Mouse (Mus musculus): ENCODE measurements at regions not wholly inside any gene's neighbourhood (a gene's known extent, or its start where the extent isn't known, plus 50 kb on each side); places are given as distances from the start of the nearest gene placed in this dataset.

- no peak overlapping the region for H3K4me3 ChIP-seq
- H3K27me3 ChIP-seq (ENCODE audit: control insufficient read depth, insufficient read depth, insufficient read length), result no peaks in the 10 kb centered on the region
- no peak overlapping the region for H3ac ChIP-seq (ENCODE audit: control insufficient read depth, insufficient read length)
- no peaks in the 10 kb centered on the region for H3K79me2 ChIP-seq (ENCODE audit: control insufficient read depth, insufficient read depth)
- H3K4me2 ChIP-seq (ENCODE audit: low read depth), result no peak overlapping the region
- TF ChIP-seq MYOG (IDR thresholded peaks at IDR 0.05; ENCODE audit: control insufficient read depth in 1 of 3, insufficient read depth in 1 of 3, insufficient read length in 2 of 3, low read depth in 2 of 3) (no peak), POLR2A (IDR thresholded peaks at IDR 0.05; ENCODE audit: insufficient read length, low read depth) (no peak), USF1 (IDR thresholded peaks at IDR 0.05; ENCODE audit: low read depth) (no peak), SRF (IDR thresholded peaks at IDR 0.05; ENCODE audit: control insufficient read depth, insufficient read length, low read depth) (no peak), MYOD1 (IDR thresholded peaks at IDR 0.05; ENCODE audit: control insufficient read depth in 1 of 3, insufficient read length in 2 of 3, low read depth in 2 of 3) (no peak), TCF12 (IDR thresholded peaks at IDR 0.05; ENCODE audit: insufficient read depth, poor library complexity, severe bottlenecking) (no peak), MAX (IDR thresholded peaks at IDR 0.05; ENCODE audit: low read depth) (no peak), E2F4 (IDR thresholded peaks at IDR 0.05; ENCODE audit: insufficient read depth) (no peak), TCF3 (IDR thresholded peaks at IDR 0.05; ENCODE audit: insufficient read length, low read depth) (no peak), POLR2AphosphoS2 (IDR thresholded peaks at IDR 0.05; ENCODE audit: insufficient read length, low read depth) (no peak), REST (IDR thresholded peaks at IDR 0.05; ENCODE audit: insufficient read depth, insufficient read length) (no peak), CEBPB (IDR thresholded peaks at IDR 0.05; ENCODE audit: insufficient read depth, poor library complexity, severe bottlenecking) (no peak)
- H3K36me3 ChIP-seq (ENCODE audit: control insufficient read depth, insufficient read depth), result no peaks in the 10 kb centered on the region
These were observed 57.1 kb upstream of the Sash1 start for GRCm38 (mm10) chr10:8942967-8943471.

GRCm38 (mm10) chr10:8936369-8936768 lies 50.5 kb upstream of the Sash1 start:
- Histone ChIP-seq H3K4me2 (ENCODE audit: low read depth) (no peak overlapping the region), H3ac (ENCODE audit: control insufficient read depth, insufficient read length) (no peak overlapping the region), H3K27me3 (ENCODE audit: control insufficient read depth, insufficient read depth, insufficient read length) (no peaks in the 10 kb centered on the region), H3K4me3 (no peak overlapping the region), H3K79me2 (ENCODE audit: control insufficient read depth, insufficient read depth) (no peaks in the 10 kb centered on the region), H3K36me3 (ENCODE audit: control insufficient read depth, insufficient read depth) (no peaks in the 10 kb centered on the region)
- TF ChIP-seq MYOG (IDR thresholded peaks at IDR 0.05; ENCODE audit: control insufficient read depth in 1 of 3, insufficient read depth in 1 of 3, insufficient read length in 2 of 3, low read depth in 2 of 3) (no peak), MAX (IDR thresholded peaks at IDR 0.05; ENCODE audit: low read depth) (no peak)
